Mouse (Mus musculus) liver, adult (tissue): ENCODE data around the gene Tmem192.

Source experiments
- GATA4 ChIP-seq: IDR thresholded peaks from 2 replicates; pipeline ENCODE4 v1.6.1; 2014; ENCODE audit warnings: mild to moderate bottlenecking, low read length; ENCODE audit not compliant: insufficient replicate concordance

The Tmem192 gene

DNA sequence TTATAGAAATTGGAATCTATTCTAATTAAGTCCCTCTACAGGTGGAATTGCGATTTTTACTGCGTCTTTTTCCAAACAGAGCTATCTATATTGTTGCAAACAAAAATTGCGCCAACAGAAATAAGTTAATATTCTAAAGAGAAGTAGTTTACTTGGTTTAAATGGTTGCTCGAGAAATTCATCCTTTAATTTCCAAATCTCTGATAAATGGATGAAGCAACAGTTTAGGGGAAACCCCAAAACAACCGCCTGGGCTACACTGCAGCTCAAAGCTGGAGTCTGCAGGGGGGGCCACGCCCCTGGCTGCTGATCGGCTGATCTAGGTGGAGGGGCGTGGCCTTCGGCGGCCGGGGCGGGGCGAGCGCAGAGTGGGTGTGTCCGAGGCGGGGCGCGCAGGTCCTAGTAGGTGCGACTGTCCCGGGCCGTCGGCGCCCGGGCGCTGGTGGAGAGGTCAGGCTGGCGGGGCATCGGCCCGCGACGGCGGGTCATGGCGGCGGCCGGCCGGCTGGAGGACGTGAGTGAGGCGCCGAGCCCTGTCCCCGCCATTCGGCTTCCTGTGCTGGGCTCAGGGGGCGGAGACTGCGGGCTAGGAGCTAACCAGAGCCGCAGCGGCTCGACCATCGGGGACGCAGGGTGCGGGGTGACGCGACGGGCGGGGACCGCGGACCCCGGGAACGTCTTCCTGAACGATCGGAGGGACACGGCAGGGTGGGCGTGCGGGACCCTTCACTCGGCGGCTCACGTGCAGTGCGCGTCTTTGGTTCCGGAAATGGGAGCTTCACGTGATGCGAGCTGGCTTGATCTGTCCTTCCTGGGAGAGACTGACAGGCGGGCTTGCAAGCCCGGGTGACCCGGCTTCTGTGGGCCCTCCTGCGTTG lies at the start of gene Tmem192:
Gene Tmem192, plus strand, starts transcription at position 366 of the 878 bp plus-strand sequence.
- peak; percentile 37; the same call in 1 of the 2 replicates for TF ChIP-seq GATA4

DNA sequence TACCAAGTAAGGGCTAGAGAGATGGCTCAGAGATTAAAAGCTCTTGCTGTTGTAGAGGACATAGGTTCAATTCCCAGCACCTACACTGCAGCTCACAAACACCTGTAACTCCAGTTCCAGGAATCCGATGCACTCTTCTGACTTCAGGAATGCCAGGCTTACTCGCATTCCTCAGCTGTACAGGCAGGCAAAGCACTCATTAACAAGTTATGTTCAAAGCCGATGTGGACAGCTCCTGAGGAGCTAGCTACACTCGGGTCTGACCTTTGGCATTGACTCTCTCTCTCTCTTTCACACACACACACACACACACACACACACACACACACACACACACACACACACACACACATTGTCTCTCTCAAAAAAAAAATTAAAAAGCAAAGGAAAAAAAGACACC lies 48.3 kb upstream of the Tmem192 start:
- no peak for TF ChIP-seq GATA4

DNA sequence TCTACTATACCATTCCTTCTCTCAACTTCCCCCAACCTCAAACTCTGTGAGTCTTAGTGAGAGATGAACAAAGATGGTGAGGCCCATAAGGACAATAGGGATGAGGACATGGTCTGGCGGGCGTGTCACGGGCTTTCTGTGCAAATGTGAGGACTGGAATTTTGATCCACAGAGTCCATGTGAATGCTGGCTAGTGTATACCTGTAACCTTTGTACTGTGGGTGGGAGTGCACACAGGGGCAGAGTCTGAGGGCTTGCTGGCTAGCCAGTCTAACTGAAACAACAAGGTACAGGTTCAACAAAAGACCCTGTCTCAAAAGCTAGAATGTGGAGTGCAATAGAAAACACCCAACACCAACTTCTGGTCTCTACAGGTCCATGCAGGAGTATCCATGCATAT lies 46.3 kb upstream of the Tmem192 start:
- TF ChIP-seq GATA4, result no peak

DNA sequence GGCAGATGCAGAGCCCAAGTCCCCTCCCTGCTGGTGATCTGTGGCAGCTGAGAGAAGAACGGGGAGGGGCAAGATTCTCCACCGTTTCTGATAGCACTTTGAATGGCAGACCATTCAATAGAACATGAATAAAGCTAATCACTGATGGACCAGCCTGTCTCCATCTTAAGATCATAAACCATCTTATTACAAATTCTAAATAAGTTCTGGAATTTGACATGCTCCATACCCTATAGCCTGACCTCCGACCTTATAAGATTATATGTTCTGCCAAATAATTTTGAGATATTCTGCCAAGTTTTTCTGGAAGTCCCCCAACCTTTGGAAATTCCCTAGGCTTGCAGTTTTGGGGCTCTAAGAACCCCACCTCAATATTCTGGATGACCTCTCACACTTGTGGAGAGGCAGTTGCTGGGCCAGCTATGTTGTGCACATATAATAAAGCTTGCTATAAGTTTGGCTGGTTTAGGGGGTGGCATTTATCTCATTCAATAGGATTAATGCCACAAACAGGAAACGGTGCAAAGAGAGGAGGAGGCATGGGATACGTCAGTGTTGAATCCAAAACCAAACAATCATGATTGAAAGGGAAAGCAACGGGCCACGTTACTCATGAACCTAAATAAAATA lies 45.3 kb upstream of the Tmem192 start:
- TF ChIP-seq GATA4, result no peak

DNA sequence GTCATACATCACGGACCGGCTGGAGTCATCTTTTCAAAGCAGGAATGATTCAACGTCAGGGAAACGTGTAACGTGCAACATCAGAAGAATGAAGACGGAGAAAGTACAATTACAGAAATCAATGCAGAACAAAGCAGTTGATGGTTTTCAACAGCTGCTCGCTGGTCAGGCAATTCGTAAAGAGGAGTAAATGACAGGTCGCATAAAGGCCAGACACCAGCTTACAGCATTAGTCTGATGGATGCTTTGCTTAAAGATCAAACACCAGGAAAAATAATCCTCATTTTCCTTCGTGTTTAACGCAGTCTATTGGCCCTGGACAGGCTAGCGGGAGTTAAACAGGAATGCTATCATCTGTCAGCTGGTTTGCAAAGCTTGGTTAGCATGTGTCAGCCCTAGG lies 44.8 kb upstream of the Tmem192 start:
- TF ChIP-seq GATA4, result no peak

DNA sequence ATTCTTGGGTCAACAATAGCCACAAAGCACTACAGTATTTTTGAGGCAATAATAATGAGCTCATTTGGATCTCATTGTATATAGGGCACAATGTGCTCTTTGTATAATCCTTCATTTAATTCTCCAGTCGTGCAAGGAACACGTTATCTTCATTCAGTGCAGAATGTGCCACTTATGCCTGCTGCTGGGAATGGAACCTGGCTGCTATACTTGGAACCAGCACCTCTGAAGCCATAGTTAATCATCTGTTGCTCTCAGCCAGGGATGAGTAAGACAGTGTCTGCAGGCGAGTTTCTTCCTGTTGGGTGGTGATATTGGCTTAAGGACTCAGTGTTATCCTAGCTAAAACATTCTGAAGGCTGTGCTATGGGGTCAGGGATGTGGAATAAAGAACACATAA lies 43.2 kb upstream of the Tmem192 start:
- no peak for TF ChIP-seq GATA4

DNA sequence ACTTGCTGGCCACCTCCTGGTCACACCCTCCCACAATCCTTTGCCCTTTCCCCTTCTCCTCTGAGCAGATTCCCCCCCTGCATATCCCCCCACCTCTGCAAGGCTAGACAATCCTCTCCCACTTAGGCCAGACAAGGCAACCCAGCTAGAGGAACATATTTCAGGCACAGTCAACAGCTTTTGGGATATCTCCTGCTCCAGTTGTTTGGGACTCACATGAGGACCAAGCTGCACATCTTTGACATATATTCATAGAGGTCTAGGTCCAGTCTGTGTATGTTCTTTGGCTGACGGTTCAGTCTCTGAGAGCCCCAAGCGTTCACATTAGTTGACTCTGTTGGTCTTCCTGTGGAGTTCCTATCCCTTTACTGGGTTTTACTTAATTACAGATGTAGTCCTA lies 37.0 kb upstream of the Tmem192 start:
- TF ChIP-seq GATA4, result no peak

DNA sequence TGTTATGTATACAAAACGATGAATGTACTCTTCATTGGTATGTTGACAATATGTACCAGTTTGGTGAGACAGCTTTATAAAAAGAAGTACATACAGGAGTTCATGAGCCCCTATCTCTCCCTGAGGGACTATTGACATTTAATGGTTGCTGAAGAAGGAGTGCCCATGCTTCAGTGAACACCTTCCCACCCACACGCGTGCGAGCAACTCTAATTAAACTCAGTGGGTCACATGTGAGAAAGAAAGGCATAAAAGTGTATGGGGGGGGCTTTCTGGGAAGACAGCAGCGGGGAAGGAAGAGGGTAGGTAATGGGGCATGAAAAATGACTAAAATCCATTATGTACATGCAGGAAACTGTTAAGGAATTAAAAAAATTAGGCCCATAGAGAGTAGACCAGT lies 30.2 kb upstream of the Tmem192 start:
- no peak for TF ChIP-seq GATA4

DNA sequence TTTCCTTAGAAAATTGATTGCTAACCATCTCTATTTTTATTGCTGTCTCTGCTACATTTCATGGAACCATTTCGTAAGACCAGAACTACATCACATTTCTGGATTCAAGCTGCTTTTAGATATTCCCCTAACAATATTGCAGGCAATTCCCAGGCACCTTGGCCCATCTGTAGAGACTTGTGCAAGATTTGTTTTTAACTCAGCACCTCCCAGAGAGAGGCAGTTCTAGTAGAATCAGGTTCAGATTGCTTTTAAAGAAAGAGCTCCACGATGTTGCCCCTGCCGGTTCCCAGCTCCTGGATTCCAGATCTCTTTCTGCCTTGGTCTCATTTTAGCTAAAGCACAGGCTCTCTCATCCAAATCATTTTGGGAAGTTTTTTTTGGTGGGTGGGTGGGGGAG lies 23.7 kb upstream of the Tmem192 start:
- TF ChIP-seq GATA4, result no peak

DNA sequence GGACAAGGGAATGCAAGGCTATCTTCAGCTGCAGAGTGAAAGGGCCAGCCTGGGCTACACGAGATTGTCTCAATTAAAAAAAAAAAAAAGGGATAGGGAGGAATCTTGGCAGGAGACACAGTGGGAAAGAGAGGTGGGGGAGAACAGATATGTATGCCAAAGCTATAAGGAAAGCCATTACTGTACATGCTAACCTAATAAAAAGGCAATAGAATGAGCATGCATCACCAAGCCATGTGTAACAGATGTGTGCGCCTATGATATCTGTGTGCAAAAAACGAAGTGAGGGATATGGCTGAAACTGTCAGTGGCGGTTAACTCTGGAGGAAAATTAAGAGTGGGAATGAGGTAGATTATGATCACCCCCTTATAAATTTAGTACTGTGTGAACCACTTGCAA lies 21.2 kb upstream of the Tmem192 start:
- TF ChIP-seq GATA4, result no peak

DNA sequence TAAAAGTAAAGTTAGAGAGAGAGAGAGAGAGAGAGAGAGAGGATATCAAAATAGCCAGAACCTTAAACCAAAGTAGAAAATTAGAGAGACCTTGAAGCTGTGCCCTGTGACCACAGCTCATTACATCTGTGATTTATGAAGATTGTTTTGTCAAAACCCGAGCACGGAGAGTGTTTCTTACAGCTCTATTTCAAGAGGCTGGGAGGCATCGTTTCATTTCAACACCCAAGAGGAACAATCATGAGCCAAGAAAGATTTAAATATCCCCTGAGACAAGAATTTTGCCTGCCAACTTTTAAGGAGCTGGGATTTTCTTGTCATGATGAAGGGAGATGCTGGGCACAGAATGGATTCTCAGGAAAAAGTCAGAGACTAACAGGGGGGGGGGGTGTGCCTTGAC lies 20.6 kb upstream of the Tmem192 start:
- no peak for TF ChIP-seq GATA4

DNA sequence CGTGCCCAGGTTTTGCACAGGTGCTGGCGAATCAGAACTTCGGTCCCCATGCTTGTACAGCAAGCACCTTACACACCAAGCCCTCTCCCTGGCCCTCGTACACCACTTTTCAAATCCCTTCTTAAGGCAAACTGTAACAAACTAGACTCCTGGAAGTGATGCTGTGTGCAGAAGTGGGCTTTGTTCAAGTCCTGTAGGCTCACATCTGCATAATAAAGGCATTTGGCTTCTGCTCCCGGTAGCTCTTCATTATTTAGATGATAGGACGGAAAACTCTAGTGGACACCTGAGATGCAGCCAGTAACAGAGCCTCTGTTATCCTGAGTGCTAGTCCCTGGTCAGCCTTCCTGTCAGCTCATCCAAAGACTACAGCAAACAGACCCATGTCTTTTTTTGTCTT lies 18.0 kb upstream of the Tmem192 start:
- no peak for TF ChIP-seq GATA4

DNA sequence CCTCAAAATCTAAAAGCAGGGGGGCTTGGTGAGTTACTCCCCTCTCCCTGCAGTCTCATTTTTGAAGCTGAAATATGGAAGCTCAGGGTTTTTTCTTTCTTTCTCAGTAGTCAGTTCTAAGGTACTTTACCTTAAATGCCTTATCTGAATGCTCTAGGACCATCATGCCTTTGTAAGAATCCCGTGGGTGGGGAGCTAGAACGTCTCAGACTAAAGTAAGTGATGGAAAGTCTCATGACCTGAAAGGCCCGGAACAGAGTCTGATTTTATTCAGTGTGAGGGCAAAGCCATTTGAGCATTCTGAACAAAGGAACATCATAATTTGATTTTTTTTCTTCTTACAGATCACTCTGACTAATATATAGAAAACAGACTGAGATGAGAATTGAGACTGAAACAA lies 12.0 kb upstream of the Tmem192 start:
- TF ChIP-seq GATA4, result no peak

DNA sequence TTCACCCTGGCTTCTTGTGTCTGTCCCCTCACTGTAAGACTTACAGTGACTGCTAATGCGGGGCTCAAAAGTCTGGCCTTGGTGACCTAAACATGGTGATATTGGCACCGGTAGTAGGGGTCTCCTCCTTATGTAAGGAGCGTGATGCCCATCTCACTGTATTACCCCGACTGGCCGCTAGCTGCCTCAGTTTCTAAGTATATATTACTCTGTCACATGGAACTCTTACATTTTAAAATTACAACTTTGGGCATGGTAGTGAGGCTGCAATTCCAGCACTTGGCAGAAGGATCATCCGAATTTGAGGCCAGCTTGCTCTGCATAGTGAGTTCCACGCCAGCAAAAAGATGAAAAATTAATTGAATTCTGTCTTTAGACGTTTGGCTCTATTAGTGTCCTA lies 6.0 kb upstream of the Tmem192 start:
- TF ChIP-seq GATA4, result no peak

DNA sequence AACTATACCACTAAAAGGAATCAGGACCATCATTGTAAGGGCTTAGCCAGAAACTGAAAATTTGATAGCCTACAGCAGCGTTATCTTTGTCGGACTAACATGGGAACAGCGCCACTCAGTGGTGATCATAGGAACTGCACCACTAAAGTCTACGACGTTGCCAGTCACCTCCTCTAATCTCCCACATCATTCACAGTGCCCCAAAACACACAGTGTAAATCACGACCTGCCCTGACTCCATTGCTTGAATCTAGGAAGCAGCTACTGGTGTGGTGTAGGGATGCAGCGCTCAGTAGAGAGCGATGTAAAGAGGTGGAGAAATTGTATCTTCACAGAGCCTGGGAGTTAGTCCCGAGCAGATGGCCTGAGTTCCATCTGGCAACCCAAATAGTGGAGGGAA lies 5.5 kb upstream of the Tmem192 start:
- TF ChIP-seq GATA4, result peak; percentile 83; the same call in 1 of the 2 replicates

DNA sequence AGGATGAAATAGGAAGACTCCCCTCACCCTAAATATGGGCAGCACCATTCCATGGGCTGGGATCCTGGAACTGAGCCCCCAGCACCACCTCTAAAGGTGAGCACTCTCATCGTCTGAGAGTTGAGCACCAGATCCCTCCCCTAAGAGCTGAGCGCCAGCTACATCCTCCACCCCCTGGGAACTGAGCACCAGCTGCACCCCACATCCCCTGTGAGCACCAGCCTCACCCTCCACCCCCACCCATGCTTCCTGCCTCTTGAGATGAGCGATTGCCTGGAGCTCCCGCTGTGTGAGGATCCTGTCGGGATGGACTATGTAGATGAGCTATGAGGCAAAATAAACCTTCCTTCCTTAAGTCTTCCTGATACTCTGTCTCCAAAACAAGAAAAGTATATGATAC lies 4.0 kb upstream of the Tmem192 start:
- TF ChIP-seq GATA4, result no peak
